Mouse (Mus musculus): ENCODE results near the gene Rpl23a.

GRCm38 (mm10) chr11:78138023-78138422, 45.4 kb downstream of the Rpl23a start:
- TF ChIP-seq CTCF (conservative IDR thresholded peaks at IDR 0.05; ENCODE audit: low read length): no peak
- no peak for TF ChIP-seq POU5F1 (IDR thresholded peaks at IDR 0.05; ENCODE audit: borderline replicate concordance, low read length)
- TF ChIP-seq NANOG (IDR thresholded peaks at IDR 0.05; ENCODE audit: borderline replicate concordance, low read length): no peak
